Mouse (Mus musculus) lung, postnatal 0 days (tissue): Measurements from ENCODE around the gene Etnk2.
"Not testable (repeated sequence)": the region's sequence is repeated elsewhere in the genome, so short reads cannot be mapped to it uniquely, and the experiment has no call there.

Experiments
- CTCF ChIP-seq: IDR thresholded peaks from 2 replicates; pipeline ENCODE4 v1.5.1; 2016; ENCODE audit warnings: antibody characterized with exemption, mild to moderate bottlenecking
- EP300 ChIP-seq: IDR thresholded peaks from 2 replicates; pipeline ENCODE4 v1.6.1; 2016; ENCODE audit warnings: antibody characterized with exemption, mild to moderate bottlenecking, control low read depth

DNA sequence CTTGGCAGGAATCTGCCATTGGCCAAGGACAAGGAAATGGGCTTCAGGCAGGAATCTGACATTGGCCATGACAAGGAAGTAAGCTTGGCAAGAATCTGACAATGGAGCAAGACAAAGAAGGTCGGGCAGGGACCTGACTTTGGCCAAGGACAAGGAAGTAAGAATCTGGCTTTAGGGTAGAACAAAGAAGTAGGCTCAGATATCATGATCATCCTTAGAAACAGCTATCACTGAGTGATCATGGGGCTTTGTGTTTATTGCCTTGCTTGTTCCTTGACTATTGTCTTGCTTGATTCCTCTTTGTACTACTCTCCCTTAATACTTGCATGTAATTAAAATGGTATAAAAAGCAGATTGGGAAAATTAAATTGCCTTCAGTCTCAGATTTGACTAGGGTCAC is 23.0 kb upstream of the Etnk2 start:
- TF ChIP-seq EP300, CTCF: not testable (repeated sequence)
